Mouse (Mus musculus) G1E (cell line): ENCODE results near the gene Ano3.

Experiments used
- CTCF ChIP-seq: IDR thresholded peaks from 2 replicates; pipeline ENCODE4 v1.5.1; 2012; ENCODE audit warnings: low read depth, low read length, inconsistent platforms, mixed read lengths
- GATA1 ChIP-seq: IDR thresholded peaks from 2 replicates; pipeline ENCODE4 v1.6.1; 2012; ENCODE audit warnings: borderline replicate concordance, low read length, inconsistent platforms, mixed read lengths
- GATA2 ChIP-seq: IDR thresholded peaks from 2 replicates; pipeline ENCODE4 v1.6.1; 2012; ENCODE audit warnings: low read depth, low read length, inconsistent platforms, borderline replicate concordance
- POLR2AphosphoS5 ChIP-seq: IDR thresholded peaks from 2 replicates; pipeline ENCODE4 v1.6.1; 2012; ENCODE audit warnings: low read depth, low read length, inconsistent platforms; ENCODE audit not compliant: insufficient replicate concordance
- TAL1 ChIP-seq: conservative IDR thresholded peaks from 2 replicates; pipeline ENCODE4 v1.6.1; 2012; ENCODE audit warnings: low read depth, low read length, inconsistent platforms, mixed read lengths

GRCm38 (mm10) chr2:110989539-110989938, 38.8 kb upstream of the Ano3 start:
- no peak for TF ChIP-seq TAL1
- TF ChIP-seq CTCF, result no peak
- no peak for TF ChIP-seq GATA1
- TF ChIP-seq POLR2AphosphoS5, result no peak
- no peak for TF ChIP-seq GATA2
